Mouse (Mus musculus) liver, adult 2 months (tissue): ENCODE data around the gene She. TPM values are rescaled to one million over a fixed set of nuclear protein-coding genes. Genes with fewer than 3 reads are reported as not detected.

ENCODE experiments used
- DNase-seq: peaks from one replicate; pipeline ENCODE4 v3.0.0-alpha.2; 2011; ENCODE audit warnings: low read depth, low spot score; ENCODE audit errors: extremely low read depth
- H3K27ac ChIP-seq: fragments of 200-500 bp; replicated peaks from 2 replicates; pipeline ENCODE4 v1.5.1; 2012; ENCODE audit warnings: low read depth, mild to moderate bottlenecking, control low read depth, inconsistent platforms, low read length; ENCODE audit not compliant: insufficient read depth
- H3K27me3 ChIP-seq: fragments of 200-500 bp; 2 replicates; pipeline ENCODE4 v1.6.1; 2012; ENCODE audit warnings: mild to moderate bottlenecking, moderate library complexity, low read length, inconsistent platforms; ENCODE audit not compliant: control insufficient read depth, insufficient read depth
- H3K36me3 ChIP-seq: fragments of 200-500 bp; 2 replicates; pipeline ENCODE4 v1.6.1; 2012; ENCODE audit warnings: low read length, inconsistent platforms; ENCODE audit not compliant: control insufficient read depth, insufficient read depth
- H3K4me1 ChIP-seq: fragments of 200-500 bp; 2 replicates; pipeline ENCODE4 v1.6.1; 2011; ENCODE audit warnings: low read length; ENCODE audit not compliant: control insufficient read depth, insufficient read depth
- H3K4me3 ChIP-seq: fragments of 200-500 bp; 2 replicates; pipeline ENCODE4 v1.5.1; 2011; ENCODE audit warnings: low read depth, mild to moderate bottlenecking, control low read depth, low read length, moderate library complexity; ENCODE audit not compliant: insufficient read depth
- H3K79me2 ChIP-seq: fragments of 200-500 bp; 2 replicates; pipeline ENCODE4 v1.6.1; 2012; ENCODE audit warnings: inconsistent platforms, mild to moderate bottlenecking, low read length, moderate library complexity; ENCODE audit not compliant: control insufficient read depth, insufficient read depth
- H3K9ac ChIP-seq: fragments of 200-500 bp; 2 replicates; pipeline ENCODE4 v1.6.1; 2012; ENCODE audit warnings: low read depth, mild to moderate bottlenecking, control low read depth, inconsistent platforms, low read length
- CTCF ChIP-seq: fragments of 200-500 bp; IDR thresholded peaks from 2 replicates; pipeline ENCODE4 v1.5.1; 2011; ENCODE audit warnings: low read depth, low read length, control low read depth
- POLR2A ChIP-seq: fragments of 200-500 bp; IDR thresholded peaks from 2 replicates; pipeline ENCODE4 v1.6.1; 2011; ENCODE audit warnings: low read length, control low read depth; ENCODE audit not compliant: insufficient read depth; ENCODE audit errors: extremely low read depth
- WGBS: fragments of 180-500 bp; shearing (Covaris S2); methylation state at CpG from one replicate; pipeline ENCODE4 v1.1.7; 2018; 5-methylcytosine and 5-hydroxymethylcytosine counted together
- polyA plus RNA-seq: library from polyadenylated mRNA; depleted of rRNA; stranded (reverse); fragments of >200 nt; gene quantifications from 2 replicates; pipeline ENCODE4 v1.2.3, GENCODE M21; 2012
- total RNA-seq: library from RNA; depleted of rRNA; stranded (reverse); fragments of >200 nt; gene quantifications from 2 replicates; pipeline ENCODE4 v1.2.3, GENCODE M21; 2014

The She gene
- total and polyA plus RNA-seq, 2 experiments, result 0.78 to 2.5 TPM

GRCm38 (mm10) chr3:89889841-89890430 is 58.8 kb downstream of the She start:
- DNase-seq, result peak; percentile 90
- peaks cover 20% of the 10 kb centered on the region for H3K36me3 ChIP-seq
- WGBS, result 15% methylated on average over 8 of the region's 8 CpGs

GRCm38 (mm10) chr3:89891696-89892095 is 60.5 kb downstream of the She start:
- Histone ChIP-seq H3K27ac (no peak overlapping the region), H3K9ac (no peak overlapping the region), H3K27me3 (no peaks in the 10 kb centered on the region), H3K4me1 (peaks cover 19% of the 10 kb centered on the region), H3K79me2 (peaks cover 24% of the 10 kb centered on the region; the same call in 1 of the 2 replicates), H3K4me3 (no peak overlapping the region), H3K36me3 (peaks cover 8% of the 10 kb centered on the region)
- DNase-seq, result no peak
- no peak for TF ChIP-seq CTCF
- no peak for TF ChIP-seq POLR2A

More at GRCm38 (mm10) chr3:89889841-89890430, 58.8 kb downstream of the She start:
- H3K27me3 ChIP-seq, result no peaks in the 10 kb centered on the region
- peaks cover 19% of the 10 kb centered on the region for H3K4me1 ChIP-seq
- no peak overlapping the region for H3K4me3 ChIP-seq
- peaks cover 13% of the 10 kb centered on the region; the same call in 1 of the 2 replicates for H3K79me2 ChIP-seq
- H3K9ac ChIP-seq, result peak overlapping the region; percentile 14
- H3K27ac ChIP-seq, result peak overlapping the region; percentile 64
- no peak for TF ChIP-seq CTCF
- TF ChIP-seq POLR2A, result no peak

- Histone ChIP-seq H3K4me3 (no peak overlapping the region), H3K9ac (no peak overlapping the region), H3K27me3 (no peaks in the 10 kb centered on the region), H3K27ac (no peak overlapping the region), H3K36me3 (peaks cover 3% of the 10 kb centered on the region; the same call in 1 of the 2 replicates), H3K4me1 (peaks cover 27% of the 10 kb centered on the region), H3K79me2 (peaks cover 31% of the 10 kb centered on the region)
- TF ChIP-seq POLR2A (no peak), CTCF (no peak)
- 81% methylated on average over 5 of the region's 5 CpGs for WGBS
- no peak for DNase-seq
Measured at GRCm38 (mm10) chr3:89892517-89893106, 61.4 kb downstream of the She start.

- TF ChIP-seq POLR2A (no peak), CTCF (no peak)
- peak overlapping the region; percentile 68 for H3K27ac ChIP-seq
- no peaks in the 10 kb centered on the region for H3K27me3 ChIP-seq
- H3K4me3 ChIP-seq, result no peak overlapping the region
- 20% methylated on average over 5 of the region's 5 CpGs for WGBS
- DNase-seq, result peak; percentile 75
- peaks cover 50% of the 10 kb centered on the region for H3K79me2 ChIP-seq
- peak overlapping the region; percentile 27; the same call in 1 of the 2 replicates for H3K9ac ChIP-seq
- H3K36me3 ChIP-seq, result no peaks in the 10 kb centered on the region
- H3K4me1 ChIP-seq, result peaks cover 41% of the 10 kb centered on the region
Measured at GRCm38 (mm10) chr3:89896571-89896970, 65.4 kb downstream of the She start.

GRCm38 (mm10) chr3:89897204-89897796 is 66.1 kb downstream of the She start:
- WGBS, result 90% methylated on average over 8 of the region's 8 CpGs
- TF ChIP-seq CTCF (no peak), POLR2A (no peak)
- no peak overlapping the region for H3K4me3 ChIP-seq
- peak overlapping the region; percentile 1; the same call in 1 of the 2 replicates for H3K27ac ChIP-seq
- no peak for DNase-seq
- H3K9ac ChIP-seq, result peak overlapping the region; percentile 2; the same call in 1 of the 2 replicates
- H3K36me3 ChIP-seq, result no peaks in the 10 kb centered on the region
- H3K27me3 ChIP-seq, result no peaks in the 10 kb centered on the region
- peaks cover 50% of the 10 kb centered on the region for H3K79me2 ChIP-seq
- H3K4me1 ChIP-seq, result peaks cover 47% of the 10 kb centered on the region
